Mouse (Mus musculus) adrenal gland, postnatal 25 days (tissue): Measurements from ENCODE around the gene Efhc1. TPM values are rescaled to one million over a fixed set of nuclear protein-coding genes. Genes with fewer than 3 reads are reported as not detected.
"Not testable (repeated sequence)": the region's sequence is repeated elsewhere in the genome, so short reads cannot be mapped to it uniquely, and the experiment has no call there.

Experiments used
- DNase-seq: peaks from one replicate; pipeline ENCODE4 v3.0.0; 2021; ENCODE audit warnings: mixed read lengths
- long read RNA-seq: library from polyadenylated mRNA; stranded (forward); transcript quantifications from one replicate; pipeline ENCODE4 v2.0.0, GENCODE M21; 2021
- total RNA-seq: library from RNA; stranded (reverse); gene quantifications from 2 replicates; pipeline ENCODE4 v1.2.3, GENCODE M21; 2021

Gene Efhc1
- 1.7 and 4.3 TPM in 2 replicates for total RNA-seq
- long read RNA-seq, partial matches to known transcripts, result 0 of 3 reads
- long read RNA-seq, other reads (novel, unspliced or antisense), result 0 of 3 reads

DNA sequence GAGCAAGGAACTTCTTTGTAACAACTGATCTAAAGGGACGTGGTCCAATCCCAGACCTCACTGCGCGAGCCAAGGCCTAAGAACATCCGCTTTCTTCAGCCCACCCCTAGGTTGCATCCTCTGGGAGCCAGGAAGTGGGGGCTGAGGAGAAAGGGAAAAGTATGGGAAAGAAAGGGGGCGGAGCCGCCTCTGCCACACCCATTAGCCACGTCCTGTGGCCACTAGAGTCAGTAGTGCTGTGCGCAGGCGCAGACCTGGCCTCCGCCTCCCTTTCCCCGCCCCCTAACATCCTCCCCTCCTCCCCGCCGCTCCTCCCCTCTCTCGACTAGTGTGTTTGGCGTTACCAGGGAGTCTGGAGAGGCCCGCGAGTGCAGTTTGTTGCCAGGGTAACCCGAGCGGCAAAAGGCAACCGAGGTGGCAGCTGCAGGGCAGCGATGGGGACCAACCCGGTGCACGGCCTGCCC, at the start of gene Efhc1:
Gene Efhc1 (plus strand): TSS at position 327 of the 464 bp plus-strand sequence.
- peak; percentile 94 for DNase-seq

DNA sequence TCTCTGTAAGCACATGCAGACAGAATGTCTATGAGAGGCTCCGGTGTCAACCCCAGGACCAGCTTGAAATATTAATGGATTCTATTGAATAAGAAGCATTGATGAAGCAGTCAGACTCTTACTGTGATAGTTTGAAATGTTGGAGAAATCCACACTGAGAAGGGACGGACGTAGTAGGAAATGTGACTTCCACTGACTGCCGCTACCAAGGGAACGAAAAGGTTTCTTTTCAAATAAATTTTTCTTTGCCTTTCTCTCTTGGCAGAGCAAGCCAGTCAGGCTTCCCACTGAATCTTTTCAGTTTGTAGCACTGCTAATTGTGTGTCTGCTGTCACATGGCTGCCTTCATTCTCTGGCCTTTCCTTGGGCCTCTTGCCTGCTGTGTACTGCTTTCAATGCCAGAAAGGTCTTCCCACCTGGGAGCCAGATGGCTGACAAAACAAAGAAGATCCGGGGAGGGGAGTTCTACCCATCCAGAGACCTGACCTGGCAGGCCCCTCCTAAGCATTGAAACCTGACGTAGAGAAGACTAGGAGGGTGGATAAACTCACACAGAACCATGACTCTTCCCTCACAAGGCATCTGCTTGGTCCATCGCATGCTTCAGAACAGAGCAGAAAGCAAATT, 45.8 kb upstream of the Efhc1 start:
- DNase-seq, result no peak

DNA sequence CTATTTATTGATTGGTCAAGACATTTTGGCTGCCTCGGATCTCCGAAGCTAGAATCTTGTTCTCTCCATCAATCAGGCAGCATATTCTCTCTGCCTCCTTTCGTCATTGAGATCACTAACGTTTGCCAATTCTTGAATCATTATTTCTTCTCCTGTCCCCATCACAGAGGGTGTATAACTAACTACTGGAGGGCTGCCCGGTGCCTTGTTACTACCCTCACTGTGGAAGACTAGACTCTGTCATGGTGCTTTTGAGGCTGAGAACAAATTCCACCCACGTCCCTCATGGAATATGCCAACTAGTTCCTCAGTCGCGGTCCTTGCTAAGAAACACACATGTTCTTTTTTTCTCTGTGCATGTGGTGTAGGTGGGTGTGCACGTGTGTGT, 45.3 kb upstream of the Efhc1 start:
- DNase-seq, result no peak

DNA sequence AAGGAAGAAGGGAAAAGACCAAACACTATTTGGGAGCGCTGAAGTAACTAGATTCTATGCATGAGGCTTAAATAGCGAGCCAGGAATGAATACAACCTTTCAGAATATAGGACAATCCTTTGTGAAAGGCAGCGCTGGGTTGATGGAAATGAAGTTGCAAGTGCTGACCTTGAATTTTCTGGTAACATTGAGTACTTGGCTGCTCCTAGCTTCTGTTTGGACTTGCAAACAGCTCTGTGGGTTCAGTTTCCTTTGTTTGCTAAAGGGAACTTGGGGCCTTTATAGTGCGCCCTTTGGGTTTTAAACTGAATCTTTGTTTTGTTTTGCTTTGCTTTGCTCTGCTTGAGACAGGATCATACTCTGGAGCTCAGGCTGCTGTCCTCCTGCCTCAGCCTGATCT, 42.9 kb upstream of the Efhc1 start:
- DNase-seq, result no peak

DNA sequence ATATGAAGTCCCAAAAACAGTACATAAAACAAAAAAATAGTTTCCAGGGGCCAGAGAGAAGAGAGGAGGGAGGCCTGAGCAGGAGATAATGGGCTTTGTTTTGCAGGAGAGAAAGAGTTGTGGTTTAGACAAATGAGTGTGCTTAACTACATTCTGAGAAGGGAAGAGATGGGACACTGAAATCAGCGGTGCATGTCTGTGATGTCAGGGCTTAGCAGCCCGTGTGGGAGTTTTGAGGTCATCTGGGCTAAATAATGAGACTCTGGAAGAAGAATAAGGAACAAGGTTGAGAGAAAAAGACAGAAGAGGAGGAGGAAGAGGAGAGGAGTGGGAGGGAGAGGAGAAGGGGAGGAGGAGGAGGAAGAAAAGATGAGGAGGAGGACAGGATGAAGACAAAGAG, 39.3 kb upstream of the Efhc1 start:
- DNase-seq, result no peak

DNA sequence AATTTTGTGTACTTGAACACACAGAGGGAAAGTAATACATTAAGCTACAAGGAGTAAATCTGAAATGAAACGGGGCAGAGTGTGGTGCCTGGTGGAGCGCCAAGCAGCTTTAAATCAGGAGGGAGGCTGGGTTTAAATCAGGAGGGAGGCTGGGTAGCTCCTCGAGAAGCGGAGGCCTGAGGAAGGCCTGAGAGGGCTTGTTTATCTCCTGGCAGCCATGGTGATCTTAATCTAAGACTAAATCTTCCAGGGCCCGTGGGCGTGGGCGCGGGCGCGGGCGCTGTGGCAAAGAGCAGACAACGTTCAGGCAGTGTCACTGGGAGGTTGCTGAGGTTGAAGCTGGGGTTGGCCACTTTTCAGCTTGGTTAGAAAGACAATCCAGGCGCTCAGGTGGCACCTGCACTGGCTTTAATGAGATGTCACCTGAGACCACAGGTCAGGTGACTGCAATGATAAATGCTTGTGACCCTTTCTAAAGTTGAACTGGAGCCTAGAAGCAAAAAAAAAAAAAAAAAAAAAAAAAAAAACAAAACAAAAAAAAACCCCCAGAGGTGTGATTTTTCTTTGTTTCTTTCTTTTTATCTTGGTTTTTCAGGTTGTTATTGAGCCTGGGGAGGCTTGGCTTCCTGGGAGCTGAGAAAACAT, 38.8 kb upstream of the Efhc1 start:
- no peak for DNase-seq

DNA sequence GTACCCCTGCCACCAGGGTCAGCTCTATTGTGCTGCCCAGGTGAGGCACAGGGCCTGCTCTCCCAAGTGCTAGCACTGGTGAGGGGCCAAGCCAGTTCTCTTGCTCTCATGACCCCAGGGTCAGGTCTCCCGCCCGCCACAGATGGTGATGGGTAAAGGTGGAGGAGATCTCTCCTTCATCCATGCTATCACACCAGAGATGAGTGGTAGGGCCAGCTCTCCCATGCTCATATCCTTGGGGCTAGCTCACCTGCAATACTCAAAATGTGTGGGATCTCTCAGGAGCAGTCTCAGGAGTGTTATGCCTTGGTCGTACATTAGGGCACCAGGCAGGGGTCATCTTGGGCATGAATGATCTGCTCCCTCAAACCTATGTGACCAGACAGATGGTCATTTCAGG, 36.7 kb upstream of the Efhc1 start:
- DNase-seq, result no peak

DNA sequence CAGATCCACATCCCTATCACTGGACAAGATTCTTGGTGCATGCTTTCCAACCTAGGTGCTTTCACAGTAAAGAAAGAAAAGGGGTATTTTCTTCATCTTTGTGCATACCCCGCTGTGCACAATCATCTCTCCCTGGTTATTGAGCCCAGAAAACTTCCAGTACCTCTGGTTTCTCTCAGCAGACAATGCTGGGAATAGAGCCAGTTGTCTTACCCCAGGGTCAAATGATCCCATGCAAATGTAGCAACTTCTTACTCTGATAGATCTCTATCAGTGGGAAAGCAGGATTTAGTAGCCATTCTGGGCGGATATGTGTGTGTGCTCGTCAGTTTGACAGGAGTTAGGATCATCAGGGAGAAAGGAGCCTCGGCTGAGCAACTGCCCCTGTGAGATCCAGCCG, 35.8 kb upstream of the Efhc1 start:
- no peak for DNase-seq

DNA sequence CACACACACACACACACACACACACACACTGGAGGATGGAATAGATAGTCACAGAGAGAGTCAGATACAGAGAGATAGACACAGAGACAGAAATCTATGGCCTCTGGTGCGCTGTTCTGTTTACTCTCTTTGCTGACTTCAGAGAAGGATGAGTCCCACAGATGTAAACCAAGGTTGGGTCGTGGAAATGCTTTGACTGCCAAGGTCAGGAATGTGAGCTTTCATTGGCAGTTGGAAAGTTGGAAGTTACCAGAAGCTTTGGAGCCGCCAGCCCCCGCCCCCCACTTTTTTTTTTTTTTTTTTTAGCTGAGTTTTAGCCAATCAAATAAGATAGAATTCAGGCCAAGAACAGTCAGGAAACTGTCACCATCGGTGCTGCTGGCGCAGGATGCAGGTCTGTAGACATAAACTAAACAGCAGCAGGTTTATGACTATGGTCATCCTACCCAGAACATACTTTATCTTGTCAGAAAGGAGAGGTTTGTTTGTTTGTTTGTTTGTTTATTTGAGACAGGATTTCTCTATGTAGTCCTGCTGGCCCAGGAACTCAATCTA, 33.9 kb upstream of the Efhc1 start:
- no peak for DNase-seq

DNA sequence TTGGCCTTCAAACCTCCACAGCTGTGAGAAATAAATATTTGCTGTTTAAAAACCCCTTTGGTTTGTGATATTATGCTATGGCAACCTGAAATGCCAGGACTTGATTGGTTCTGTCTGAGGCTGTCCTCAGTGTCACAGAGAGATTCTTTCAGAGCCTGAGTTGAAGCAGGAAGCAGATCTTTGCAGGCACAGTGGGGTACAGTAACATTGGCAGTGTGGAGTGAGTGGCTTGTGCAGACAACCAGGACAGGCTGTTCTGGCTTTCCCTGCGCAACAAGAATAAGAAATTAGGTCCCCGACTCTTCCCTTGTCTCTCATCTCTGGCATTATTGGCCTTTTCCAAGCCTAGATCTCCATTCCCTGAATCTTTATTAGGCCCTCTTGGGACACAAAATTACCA, 31.7 kb upstream of the Efhc1 start:
- no peak for DNase-seq

DNA sequence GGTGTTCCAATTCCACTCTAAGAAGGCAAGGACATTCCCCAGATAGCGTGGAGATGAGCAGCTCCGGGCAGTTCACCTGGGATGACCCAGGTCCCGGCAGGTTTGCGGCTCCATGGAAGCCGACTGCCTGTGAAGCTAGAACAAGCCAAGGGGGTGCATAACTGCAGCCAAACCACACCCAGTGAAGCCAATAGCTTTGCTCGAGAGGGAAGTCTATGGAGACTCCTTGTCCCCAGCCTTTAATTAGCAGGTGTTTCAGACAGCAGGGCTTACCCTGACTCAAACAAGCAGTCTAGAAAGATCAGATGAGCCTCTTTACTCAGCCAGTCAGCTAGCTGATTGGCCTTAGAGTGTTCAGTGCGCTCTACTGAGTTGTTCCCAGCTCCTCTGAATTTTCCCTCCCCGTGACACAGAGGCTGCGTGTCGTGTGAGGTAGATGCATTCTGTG, 30.3 kb upstream of the Efhc1 start:
- no peak for DNase-seq

DNA sequence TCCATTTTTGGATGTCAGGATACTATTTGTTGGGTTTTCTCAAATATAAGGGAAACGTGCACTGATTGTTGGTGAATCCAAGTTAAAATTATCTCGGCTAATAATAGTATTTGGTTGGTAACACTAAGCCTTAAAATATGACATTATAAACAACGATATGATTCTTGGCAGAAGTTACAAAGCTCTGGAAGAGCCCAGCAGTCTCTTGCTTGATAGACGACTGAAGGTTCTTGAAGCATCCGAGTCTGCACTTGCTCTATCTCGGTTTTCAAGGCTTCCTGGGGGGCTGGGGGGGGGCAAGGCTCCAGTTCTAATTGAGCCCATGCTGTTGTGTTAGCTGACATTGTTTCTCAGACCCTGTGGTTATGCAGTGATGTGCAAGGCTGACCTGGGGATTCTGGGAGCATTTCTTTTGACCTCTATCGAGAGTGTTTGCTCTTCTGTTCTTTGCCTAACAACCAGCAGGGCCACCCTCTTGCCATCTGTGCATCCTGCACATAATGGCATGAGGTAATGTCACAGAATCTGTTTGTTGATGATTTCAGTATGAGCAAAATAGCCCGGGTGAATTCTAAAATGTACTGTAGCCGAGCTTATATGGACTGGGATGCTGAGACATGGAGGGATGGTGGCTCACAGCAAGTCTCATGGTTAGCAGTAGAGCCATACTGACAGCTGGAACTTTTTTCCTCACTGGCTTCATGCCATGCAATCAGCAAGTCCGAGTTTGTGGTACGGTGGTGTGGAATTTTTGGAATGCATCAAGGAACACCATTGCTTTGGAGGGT, 28.6 kb upstream of the Efhc1 start:
- DNase-seq, result no peak

DNA sequence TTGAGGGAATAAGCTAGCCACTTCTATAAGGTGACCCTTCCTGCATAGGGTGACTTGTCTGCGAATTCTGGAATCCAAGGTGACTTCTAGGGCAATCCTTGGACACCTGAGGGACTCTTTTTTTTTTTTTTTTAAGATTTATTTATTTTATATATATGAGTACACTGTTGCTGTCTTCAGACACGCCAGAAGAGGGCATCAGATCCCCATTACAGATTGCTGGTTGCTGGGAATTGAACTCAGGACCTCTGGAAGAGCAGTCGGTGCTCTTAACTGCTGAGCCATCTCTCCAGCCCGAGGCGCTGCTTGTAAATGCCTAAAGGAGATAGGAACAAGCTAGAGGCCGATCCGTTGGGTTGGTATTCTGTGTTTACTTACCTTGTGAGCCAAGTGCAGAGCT, 26.1 kb upstream of the Efhc1 start:
- not testable (repeated sequence) for DNase-seq

DNA sequence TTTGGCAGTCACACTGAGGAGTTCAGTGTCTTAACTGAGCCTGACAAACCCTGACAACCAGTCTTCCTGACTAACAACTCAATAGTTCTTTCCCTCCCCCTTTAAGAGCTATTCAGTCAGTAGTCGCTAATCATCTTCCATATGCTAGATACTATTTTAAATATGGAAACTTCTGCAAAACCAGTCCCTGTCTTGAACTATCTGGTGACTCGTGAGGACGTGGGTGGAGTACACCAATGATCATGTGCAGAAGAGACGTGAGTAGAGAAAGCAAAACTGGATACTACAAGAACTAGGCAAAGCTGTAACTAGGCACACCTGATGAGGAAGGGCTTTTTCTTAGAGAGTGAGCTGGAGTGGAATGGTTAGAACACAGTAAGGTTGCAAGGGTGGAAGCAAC, 25.5 kb upstream of the Efhc1 start:
- no peak for DNase-seq

DNA sequence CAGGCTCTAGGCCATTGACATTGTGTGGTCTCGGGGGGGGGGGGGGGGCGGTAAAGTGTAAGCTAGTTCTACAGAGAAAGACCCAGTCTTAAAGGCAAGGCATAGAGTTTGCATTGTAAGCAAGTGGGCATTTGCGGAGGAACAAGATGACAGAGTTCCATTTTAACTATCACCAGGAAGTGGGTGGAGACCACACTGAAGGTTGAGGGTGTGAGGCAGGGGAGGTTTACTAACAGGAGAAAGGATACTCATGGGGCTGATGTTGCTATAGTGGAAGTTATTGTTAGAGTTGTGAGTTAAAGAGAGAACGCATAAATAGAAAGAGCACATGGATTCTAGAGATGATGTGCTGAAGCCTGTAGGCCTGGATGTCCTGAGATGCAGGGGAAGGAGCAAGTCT, 25.1 kb upstream of the Efhc1 start:
- DNase-seq, result no peak

DNA sequence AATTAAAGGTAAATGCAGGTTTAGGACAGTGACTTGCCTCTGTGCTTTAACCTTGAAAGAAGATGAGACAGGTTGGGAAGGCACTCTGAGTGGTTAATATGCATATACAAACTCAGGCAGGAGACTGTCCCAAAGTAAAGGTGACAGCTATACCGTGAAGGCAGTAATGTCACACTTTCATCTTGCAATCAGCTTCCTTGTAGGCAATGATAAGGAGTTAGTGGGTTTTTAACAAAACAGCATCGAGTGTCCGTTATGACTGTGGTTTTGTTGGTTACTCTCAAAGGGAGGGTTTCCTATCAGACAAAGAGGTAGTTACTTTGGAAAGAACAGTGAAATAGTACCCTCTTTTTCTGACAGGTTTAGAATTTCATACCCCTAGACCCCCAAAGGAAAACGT, 22.9 kb upstream of the Efhc1 start:
- no peak for DNase-seq

DNA sequence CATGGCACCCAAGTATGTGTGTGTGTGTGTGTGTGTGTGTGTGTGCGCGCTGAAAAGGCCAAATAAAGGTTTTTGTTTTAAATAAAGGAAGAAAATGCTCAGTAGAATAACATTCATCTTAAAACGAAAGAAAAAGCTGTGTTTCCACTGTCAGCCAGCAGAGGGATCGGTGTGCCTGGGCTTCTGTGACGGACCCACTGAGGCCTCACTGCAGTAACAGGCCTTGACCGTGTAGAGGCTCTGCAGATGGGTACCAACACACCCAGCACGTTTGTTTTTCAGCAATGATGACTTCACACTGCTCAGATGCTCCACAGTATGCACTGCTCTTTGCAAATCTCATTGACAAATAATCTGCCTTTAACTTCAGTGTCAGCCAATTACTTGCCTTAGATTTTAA, 18.0 kb upstream of the Efhc1 start:
- DNase-seq, result peak; percentile 35

DNA sequence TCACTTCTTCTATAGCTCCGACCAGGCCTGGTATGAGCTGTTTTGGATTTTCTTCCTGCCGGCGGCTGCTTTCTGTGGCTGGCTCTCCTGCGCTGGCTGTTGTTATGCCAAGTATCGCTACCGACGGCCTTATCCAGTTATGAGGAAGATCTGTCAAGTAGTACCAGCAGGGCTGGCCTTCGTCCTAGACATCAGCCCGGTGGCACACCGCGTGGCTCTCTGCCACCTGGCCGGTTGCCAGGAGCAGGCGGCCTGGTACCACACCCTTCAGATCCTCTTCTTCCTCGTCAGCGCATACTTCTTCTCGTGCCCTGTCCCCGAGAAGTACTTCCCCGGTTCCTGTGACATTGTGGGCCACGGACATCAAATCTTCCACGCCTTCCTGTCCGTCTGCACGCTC, 16.3 kb upstream of the Efhc1 start:
- DNase-seq, result peak; percentile 64

DNA sequence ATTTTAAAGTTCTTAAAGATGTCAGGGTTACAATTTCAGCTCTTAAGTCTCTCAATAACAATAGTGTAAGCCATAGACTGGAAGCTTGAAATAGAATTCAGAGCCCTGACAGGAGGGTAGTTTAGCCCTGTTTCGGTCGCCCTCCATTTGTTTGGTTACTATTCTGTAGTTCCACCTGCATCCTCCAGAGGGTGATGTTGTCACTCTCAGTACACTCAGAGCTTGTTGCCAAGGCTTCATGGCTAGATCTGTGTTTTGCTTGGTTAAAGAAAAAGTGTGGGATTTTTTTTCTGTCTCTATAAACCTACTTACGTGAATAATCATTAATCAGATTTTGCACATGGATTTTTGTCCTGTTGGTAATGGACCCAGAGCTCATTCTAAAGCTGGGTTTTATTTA, 12.4 kb upstream of the Efhc1 start:
- DNase-seq, result no peak

DNA sequence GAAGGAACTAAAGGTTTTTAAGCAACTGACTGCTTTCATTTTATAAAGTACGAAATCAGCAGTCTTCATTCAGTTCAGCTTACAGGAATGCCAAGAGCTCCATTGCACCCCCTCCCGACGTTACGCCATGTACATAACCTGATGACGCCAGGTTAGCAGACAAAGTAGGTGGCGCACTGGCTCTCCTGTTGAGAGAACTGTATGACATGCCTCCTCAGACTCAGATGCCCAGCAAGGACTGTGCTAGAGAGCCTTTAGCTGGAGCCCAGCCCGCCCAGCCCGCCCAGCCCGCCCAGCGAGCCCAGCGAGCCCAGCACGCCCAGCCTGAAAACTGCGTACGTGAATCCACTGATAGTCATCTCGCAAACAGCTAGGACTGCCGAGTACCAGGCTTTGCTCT, 11.3 kb upstream of the Efhc1 start:
- peak; percentile 24 for DNase-seq

DNA sequence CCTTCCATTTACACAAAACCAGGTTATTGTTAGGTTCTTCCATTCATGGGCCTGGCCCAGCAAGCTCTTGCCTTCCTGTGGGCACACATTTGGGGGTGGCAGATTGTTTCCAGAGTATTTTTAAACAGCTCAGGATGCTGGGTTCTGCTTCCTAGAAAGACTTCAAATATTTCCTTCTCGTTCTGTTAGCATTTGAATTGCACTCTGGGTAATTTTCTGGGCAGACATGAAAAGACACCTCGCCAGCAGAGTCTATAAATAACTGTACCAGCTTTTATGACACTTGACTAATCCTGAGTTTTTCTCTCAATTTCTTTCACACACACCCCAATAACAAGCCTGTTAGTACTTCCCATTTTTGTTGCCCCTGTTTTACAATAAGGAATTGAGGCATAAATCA, 10.1 kb upstream of the Efhc1 start:
- no peak for DNase-seq

DNA sequence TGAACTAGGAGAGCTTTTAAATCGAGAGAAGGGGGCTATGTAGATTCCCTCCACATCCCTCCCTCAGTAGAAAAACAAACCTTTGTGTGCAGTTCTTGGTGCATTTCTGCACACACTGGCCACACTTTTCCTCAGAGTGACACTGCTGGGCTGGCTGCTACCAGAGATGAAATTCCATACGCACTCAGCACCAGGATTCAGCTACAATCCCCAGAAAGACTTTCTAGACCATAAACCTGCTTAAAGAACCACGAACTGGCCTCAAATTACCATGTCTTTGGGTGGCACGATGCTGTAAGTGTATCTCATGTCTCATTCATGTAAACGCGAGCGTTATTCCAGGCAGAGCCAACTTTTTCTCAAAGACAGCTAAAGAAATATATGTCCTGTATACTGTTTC, 9.6 kb upstream of the Efhc1 start:
- no peak for DNase-seq

DNA sequence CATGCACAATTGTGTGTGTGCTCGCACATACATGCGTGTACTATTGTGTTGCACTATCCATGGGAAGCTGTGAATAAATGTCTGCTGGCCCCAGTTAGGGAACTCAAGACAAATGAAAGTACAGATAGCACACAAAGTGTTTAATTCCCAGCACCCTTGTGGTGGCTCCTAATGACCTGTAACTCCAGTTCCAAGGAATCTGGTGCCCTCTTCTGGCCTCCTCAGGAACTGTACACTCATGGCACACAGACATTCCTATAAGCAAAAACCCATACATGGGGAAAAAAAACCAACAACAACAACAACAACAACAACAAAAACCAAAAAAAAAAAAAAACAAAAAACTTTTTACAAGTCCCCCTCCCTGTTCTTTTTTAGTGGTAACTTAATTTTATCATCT, 8.4 kb upstream of the Efhc1 start:
- no peak for DNase-seq
